Mouse (Mus musculus): Measurements from ENCODE around the gene A030005L19Rik. TPM values are rescaled to one million over a fixed set of nuclear protein-coding genes. Genes with fewer than 3 reads are reported as not detected.
"Not testable (repeated sequence)": the region's sequence is repeated elsewhere in the genome, so short reads cannot be mapped to it uniquely, and the experiment has no call there.

A030005L19Rik gene
- under 1 TPM in 1 of 2 experiments, not detected in 1; 0.31 TPM for total RNA-seq (2021)
- long read RNA-seq, experiment 1: 0 reads
- long read RNA-seq, experiment 2: 0 reads

DNA sequence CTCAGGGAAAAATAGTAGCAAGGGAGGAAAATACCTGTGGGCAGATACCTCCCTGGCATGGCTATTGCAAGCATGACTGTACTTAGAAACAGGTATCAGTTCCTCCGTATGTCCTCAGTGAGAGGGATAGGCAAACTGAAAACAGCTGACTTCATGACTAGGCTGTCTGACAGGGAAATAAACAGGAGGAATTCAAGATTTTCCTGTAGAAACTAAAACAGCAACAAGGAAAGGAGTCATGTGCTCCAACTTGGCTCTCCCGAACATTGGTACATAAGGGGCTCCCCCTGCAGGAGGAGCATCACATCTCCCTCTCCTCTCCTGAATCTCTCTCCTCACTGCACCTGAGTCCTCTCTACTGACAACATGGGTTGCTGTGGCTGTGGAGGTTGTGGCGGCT is at the start of gene A030005L19Rik:
Gene A030005L19Rik, plus strand, starts transcription at position 301 of the 400 bp plus-strand sequence.
- no peak for DNase-seq

DNA sequence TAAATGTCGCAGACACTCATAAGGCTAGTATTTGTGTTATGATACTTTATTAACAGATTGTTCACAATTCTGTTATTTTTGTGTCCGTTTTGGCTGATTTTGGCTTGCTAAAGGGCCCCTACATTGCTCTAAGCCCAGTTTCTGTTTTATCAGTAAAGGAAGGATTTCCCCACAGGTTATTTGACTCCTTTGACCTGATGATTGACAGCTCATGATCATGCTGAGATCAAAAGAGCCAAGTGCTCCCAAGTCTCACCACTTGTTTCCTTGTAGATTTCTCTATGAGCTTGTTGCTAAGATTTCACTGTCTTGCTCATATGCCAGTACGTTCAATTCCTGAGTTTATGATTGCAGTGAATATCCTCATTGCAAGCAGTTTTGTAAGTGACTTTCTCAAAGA is 42.9 kb upstream of the A030005L19Rik start:
- no peak for DNase-seq

DNA sequence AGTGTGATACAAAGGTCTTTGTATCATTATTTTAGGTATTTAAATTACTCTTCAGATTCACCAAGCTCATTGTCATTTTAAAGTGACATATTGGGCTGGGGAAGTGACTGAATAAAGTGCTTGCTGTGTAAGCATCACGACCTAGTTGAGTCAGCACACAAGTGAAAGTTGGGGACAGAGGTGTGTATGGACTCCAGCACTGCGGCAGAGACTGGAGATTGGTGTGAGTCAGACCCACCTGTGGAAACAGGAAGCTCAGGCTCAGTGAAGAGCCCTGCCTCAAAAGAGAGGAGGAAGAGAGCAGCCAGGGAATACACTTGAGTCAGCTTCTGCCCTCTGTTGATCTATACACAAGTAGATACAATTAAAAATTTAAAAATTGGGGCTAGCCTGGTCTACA is 34.0 kb upstream of the A030005L19Rik start:
- no peak for DNase-seq

DNA sequence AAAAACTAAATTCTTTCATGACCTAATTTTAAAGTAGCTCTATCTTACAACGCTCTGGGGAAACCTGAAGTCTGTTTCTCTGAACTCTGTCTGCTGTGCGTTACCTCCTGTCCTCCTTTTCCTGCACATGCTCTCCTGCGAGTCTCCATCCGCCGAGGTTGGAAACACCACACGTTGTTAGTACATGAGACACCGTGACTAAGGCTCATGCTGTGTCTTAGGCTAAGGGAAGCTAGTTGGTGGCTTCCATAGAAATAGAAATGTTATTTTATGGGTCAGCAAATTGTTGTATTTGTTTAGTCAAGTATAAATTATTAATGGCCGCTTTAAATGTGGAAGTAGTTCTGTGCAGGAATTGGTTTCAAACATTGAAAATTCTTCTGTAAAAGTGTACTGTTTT is 32.9 kb upstream of the A030005L19Rik start:
- DNase-seq: no peak

DNA sequence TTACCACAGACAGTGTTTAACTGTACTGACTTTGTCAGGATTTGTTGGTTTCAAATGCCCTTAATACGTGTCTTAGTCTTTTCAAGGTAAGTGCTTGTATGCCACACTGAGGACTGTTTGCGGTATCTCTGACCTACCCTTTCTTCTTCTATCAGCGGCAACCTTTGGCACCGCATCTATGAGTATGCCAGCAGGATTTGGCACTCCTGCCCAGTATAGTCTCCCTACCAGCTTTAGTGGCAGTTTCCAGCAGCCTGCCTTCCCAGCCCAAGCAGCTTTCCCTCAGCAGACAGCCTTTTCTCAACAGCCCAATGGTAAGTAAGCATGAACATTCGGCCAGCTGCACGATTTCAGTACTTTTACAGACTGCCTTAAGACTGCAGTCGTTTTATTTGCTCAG is 19.9 kb upstream of the A030005L19Rik start:
- no peak for DNase-seq

DNA sequence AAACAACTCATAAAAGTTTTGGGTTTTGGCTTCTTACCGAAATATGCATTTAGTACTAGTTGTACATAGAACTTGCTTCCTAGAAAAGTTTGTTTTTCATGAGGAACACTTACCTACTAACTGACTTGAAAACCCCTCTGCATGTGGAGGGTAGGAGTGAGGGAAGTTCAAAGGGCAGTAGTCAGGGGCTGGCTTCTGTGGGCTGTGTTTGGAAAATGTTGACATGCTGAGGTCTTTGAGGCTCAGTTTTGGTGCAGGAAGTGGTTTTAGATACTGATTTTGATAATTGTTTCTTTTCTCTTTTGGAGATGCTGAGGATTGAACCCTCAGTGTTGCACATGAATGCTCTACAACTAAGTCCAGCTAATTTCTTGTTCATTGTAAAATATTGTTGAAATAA is 12.6 kb upstream of the A030005L19Rik start:
- no peak for DNase-seq

DNA sequence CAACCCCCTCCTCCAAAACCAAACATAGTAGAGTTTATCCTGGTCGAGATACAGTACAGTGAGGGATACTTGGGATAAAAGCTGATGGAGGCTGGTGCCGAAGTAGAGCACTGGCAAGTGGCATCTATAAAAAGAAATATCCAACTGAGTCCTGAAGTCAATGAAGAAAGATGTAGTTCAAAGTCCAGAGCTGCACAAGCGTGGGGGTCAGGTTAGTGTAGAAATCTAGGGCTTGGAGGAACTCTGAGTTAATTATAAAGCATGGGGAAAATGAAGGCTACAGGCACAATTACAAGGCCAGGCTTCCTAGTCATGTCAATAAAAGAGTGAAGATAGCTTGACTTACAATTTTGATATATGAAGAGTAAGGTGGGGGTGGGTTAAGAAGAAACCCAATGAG is 11.9 kb upstream of the A030005L19Rik start:
- DNase-seq: no peak

DNA sequence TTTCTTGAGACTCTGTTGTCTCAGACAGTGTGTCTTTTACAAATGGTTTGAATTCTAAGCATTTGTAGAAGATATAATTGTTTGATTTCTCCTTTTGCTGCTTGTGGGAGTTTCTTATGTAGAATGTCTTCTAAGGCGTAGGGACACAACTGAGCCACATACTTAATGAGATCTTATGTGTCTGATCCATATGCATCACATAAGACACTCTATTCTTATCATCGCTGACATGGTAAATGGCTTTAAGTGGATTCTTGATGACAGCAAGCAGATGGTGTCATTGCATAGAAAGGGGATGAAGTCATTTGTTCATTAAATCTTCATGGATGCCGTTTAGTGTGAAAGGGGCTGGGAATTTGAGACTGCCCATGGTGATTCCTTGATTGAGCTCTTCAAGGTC is 7.2 kb upstream of the A030005L19Rik start:
- DNase-seq: no peak

DNA sequence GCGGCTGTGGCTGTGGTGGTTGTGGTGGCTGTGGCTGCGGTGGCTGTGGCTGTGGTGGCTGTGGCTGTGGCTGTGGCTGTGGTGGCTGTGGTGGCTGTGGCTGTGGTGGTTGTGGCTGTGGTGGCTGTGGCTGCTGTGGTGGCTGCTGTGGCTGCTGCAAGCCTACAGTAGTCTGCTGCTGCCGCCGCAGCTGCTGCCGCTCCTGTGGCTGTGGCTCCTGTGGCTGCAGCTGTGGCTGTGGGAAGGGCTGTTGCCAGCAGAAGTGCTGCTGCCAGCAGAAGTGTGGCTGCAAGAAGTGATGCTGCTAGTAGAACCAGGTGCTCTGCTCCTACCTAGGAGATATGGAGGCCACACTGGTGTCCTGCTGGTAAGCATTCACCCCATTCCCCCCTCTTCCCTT is 309 bp downstream of the A030005L19Rik start:
- not testable (repeated sequence) for DNase-seq

DNA sequence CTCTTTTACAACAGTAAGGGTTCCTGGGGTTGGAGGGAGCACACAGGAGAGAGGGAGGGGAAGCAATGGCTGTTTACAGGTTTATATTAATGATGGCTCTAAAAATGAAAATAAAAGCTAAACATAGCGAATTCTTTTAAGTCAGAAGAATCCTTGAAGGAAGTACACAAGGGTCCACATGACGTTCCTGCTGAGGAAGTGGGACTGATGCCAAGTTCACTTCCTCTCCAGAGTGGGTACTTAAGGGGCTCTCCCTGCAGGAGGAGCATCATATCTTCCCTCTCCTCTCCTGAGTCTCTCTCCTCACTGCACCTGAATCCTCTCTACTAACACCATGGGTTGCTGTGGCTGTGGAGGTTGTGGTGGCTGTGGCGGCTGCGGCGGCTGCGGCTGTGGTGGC is 11.5 kb downstream of the A030005L19Rik start, which contains the start of gene A030014E15Rik:
Gene A030014E15Rik, plus strand, starts transcription at position 268 of the 400 bp plus-strand sequence.
- no peak for DNase-seq

DNA sequence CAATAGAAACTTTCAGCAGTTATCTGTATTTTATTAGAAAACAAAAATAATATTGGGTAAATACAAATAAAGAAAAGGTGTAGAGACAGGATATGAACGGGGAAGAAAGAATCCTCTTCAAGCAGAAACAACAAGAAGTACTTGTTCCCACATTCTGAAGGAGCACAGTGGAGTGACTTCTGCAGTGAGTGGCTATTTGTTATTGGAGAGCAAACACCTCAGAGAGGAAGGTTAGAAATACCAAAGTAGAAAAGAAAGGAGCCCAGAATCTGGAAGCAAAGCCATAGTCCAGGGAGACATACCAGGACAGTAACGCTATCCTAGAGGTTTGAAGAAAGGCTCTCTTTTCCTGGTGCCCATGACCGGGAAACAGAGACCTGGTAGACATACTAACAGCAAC is 17.4 kb downstream of the A030005L19Rik start:
- not testable (repeated sequence) for DNase-seq

DNA sequence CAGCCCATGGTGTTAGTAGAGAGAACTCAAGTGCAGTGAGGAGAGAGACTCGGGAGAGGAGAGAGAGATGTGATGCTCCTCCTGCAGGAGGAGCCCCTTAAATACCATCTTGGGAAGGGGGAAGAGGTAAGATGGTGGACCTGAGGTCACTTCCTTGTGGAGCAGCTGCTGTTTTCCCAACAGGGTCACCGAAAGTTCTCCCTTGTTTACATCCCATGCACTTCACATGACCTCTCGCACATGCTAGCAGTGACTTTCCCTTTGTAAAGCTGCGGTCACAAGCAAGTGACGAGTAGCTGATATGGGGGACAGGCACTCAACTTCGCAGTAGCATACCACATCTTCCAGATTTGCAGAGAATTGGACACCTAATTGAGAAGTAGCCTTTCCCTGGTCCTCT is 18.2 kb downstream of the A030005L19Rik start, which contains the start of gene Gm6217:
Gene Gm6217, minus strand, starts transcription at position 74 of the 400 bp plus-strand sequence.
- DNase-seq: not testable (repeated sequence)

DNA sequence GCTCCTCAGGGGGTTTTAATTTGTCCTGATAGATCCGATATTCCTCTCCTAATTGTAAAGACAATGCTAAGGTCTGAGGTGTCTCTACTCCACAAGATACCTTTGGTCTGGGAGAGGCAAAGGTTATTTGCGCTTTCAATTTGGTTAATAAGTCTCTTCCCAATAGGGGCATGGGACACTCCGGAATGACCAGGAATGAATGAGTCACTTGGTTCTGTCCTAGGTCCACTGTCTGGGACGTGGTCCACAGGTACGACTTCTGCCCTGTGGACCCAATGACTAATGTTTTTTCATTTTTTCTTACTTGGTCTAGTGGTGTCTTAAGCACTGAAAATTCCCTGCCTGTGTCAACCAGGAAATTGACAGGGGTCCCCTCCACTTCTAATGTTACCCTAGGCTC is 25.5 kb downstream of the A030005L19Rik start:
- DNase-seq: no peak

DNA sequence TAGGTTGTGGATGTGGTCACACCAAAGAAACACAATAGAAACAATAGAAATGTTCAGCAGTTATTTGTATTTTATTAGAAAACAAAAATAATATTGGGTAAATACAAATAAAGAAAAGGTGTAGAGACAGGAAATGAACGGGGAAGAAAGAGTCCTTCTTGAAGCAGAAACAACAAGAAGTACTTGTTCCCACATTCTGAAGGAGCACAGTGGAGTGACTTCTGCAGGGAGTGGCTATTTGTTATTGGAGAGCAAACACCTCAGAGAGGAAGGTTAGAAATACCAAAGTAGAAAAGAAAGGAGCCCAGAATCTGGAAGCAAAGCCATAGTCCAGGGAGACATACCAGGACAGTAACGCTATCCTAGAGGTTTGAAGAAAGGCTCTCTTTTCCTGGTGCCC is 29.4 kb downstream of the A030005L19Rik start:
- DNase-seq: not testable (repeated sequence)

DNA sequence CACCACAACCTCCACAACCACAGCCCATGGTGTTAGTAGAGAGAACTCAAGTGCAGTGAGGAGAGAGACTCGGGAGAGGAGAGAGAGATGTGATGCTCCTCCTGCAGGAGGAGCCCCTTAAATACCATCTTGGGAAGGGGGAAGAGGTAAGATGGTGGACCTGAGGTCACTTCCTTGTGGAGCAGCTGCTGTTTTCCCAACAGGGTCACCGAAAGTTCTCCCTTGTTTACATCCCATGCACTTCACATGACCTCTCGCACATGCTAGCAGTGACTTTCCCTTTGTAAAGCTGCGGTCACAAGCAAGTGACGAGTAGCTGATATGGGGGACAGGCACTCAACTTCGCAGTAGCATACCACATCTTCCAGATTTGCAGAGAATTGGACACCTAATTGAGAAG is 30.2 kb downstream of the A030005L19Rik start, which contains the start of gene A030003K21Rik:
Gene A030003K21Rik, minus strand, starts transcription at position 94 of the 400 bp plus-strand sequence.
- not testable (repeated sequence) for DNase-seq

DNA sequence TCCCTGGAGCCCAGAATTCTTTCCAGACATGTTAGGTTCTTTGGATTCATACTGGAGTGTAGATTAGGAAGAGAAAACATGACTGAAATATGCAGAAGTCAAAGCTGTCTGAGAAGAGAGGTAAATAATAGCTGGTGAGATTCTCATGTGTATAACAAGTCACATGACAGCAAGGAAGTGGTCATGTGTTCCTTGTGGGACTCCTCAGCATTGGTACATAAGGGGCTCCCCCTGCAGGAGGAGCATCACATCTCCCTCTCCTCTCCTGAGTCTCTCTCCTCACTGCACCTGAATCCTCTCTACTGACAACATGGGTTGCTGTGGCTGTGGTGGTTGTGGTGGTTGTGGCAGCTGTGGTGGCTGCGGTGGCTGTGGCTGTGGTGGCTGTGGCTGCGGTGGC is 32.9 kb downstream of the A030005L19Rik start:
- not testable (repeated sequence) for DNase-seq

DNA sequence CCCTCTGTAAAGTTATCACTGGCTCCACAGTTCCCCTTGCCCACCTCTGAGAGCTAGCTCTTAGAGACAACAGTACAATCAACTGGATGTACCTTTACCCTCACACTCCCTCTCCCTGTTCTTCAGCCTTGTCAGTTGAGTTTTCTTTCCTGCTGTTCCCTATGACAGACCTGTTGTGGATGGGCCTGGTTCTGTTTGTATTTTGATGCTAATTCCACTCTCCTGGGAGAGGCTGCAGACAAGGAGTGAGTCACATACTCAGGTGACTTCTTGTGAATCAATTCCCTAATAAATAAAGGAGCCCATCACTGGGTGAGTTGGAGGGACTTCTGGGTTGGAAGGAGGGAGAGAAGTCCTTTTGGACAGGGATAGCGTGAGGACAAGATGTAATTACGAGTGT is 35.5 kb downstream of the A030005L19Rik start:
- no peak for DNase-seq

DNA sequence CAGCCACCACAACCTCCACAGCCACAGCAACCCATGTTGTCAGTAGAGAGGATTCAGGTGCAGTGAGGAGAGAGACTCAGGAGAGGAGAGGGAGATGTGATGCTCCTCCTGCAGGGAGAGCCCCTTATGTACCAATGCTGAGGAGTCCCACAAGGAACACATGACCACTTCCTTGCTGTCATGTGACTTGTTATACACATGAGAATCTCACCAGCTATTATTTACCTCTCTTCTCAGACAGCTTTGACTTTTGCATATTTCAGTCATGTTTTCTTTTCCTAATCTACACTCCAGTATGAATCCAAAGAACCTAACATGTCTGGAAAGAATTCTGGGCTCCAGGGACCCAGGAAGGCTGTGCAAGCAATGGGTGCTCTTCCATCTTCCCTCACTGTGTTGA is 42.8 kb downstream of the A030005L19Rik start, which contains the start of gene Gm7544:
Gene Gm7544, minus strand, starts transcription at position 101 of the 400 bp plus-strand sequence.
- not testable (repeated sequence) for DNase-seq

DNA sequence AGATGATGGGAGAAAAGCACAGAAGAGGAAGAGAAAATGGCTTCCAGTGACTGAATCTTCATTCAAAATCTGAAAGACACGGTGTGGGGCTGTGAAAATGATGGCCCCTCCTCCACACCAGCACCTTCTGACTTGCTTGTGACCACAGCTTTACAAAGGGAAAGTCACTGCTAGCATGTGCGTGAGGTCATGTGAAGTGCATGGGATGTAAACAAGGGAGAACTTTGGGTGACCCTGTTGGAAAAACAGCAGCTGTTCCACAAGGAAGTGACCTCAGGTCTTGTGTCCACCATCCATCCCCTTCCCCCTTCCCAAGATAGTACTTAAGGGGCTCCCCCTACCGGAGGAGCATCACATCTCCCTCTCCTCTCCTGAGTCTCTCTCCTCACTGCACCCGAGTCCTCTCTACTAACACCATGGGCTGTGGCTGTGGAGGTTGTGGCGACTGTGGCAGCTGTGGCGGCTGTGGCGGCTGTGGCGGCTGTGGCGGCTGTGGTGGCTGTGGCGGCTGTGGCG is 46.8 kb downstream of the A030005L19Rik start, which contains the start of gene Gm47955:
Gene Gm47955, plus strand, starts transcription at position 417 of the 516 bp plus-strand sequence.
- DNase-seq: no peak

Other genes starting within 250 kb of the A030005L19Rik start
- gene Mff, start 188.4 kb upstream of the A030005L19Rik start, total RNA-seq (2021): 100 to 1,000 TPM; 128 to 136 TPM
- not detected for gene Tm4sf20, start 144.9 kb upstream of the A030005L19Rik start, total RNA-seq (2021)
- gene Gm47791, start 142.1 kb upstream of the A030005L19Rik start, total RNA-seq (2021): not detected
- 10 to 100 TPM; 27.0 to 29.4 TPM for gene Agfg1, start 73.8 kb upstream of the A030005L19Rik start, total RNA-seq (2021)
- not detected for gene A030014E15Rik, start 11.6 kb downstream of the A030005L19Rik start, total RNA-seq (2021)
- gene Gm6217, start 18.1 kb downstream of the A030005L19Rik start, total RNA-seq (2021): not detected
- gene A030003K21Rik, start 30.1 kb downstream of the A030005L19Rik start, total RNA-seq (2021): not detected
- not detected for gene Gm7544, start 42.7 kb downstream of the A030005L19Rik start, total RNA-seq (2021)
- gene Gm47955, start 47.0 kb downstream of the A030005L19Rik start, total RNA-seq (2021): not detected
- gene Gm47959, start 87.2 kb downstream of the A030005L19Rik start, total RNA-seq (2021): not detected
- gene Slc19a3, start 125.1 kb downstream of the A030005L19Rik start, total RNA-seq (2021): under 1 TPM in 1 of 2 experiments, not detected in 1; 0.16 TPM
- not detected for gene Krtap28-10, start 129.2 kb downstream of the A030005L19Rik start, total RNA-seq (2021)
- gene Gm47969, start 131.6 kb downstream of the A030005L19Rik start, total RNA-seq (2021): not detected
- gene A030005K14Rik, start 146.1 kb downstream of the A030005L19Rik start, total RNA-seq (2021): not detected
- not detected for gene Krtap28-13, start 147.6 kb downstream of the A030005L19Rik start, total RNA-seq (2021)
- gene Ccl20, start 203.4 kb downstream of the A030005L19Rik start, total RNA-seq (2021): not detected
- not detected for gene Daw1, start 246.4 kb downstream of the A030005L19Rik start, total RNA-seq (2021)

Data from gastrocnemius, postnatal 10 days (tissue).